Mouse (Mus musculus) erythroblast, embryonic 14.5 days (primary cell): Measurements from ENCODE around the gene Elmsan1.

Source experiments
- GATA1 ChIP-seq: IDR thresholded peaks from 2 replicates; pipeline ENCODE4 v1.6.1; 2012; ENCODE audit warnings: low read length, inconsistent platforms, mixed read lengths
- TAL1 ChIP-seq: IDR thresholded peaks from 3 replicates; pipeline ENCODE4 v1.6.1; 2012; ENCODE audit warnings: low read length, inconsistent platforms, mixed read lengths

DNA sequence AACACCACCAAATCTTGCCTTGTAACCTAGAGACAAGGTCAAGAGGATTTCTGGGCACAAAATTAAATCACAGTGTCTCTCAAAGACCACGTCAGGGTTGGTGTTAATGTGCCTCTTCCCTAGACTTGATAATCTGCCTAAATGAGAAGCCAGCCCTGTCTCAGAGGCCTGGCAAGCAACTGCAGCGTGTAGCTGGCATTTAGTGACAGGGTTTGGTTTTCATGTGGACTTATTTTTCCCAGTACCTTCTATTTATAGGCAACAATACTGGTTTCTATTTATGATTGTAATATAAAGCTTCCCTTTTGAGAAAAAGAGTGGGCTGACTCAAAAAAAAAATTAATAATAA lies 63.2 kb downstream of the Elmsan1 start:
- TF ChIP-seq TAL1 (no peak), GATA1 (no peak)
